Mouse (Mus musculus) CD4-positive, CD25-positive, alpha-beta regulatory T cell, adult 4 months (primary cell): ENCODE results near the gene 4933417A18Rik. TPM values are rescaled to one million over a fixed set of nuclear protein-coding genes. Genes with fewer than 3 reads are reported as not detected.
"Not testable (repeated sequence)": the region's sequence is repeated elsewhere in the genome, so short reads cannot be mapped to it uniquely, and the experiment has no call there.

Experiments used
- ATAC-seq: one replicate; pipeline ENCODE4 v1.8.0; 2017
- polyA plus RNA-seq, 2 experiments: library from polyadenylated mRNA; unstranded; fragments of 100-300 nt; shearing (Covaris generic); gene quantifications; one replicate each; pipeline ENCODE4 v1.2.1; 2017

The 4933417A18Rik gene
- polyA plus RNA-seq, 2 experiments from 2014 or later: not detected

- no peak for ATAC-seq
Observed at GRCm38 (mm10) chr13:34976116-34976515, 51.9 kb downstream of the 4933417A18Rik start.

- no peak for ATAC-seq
Observed at GRCm38 (mm10) chr13:34977410-34977809, 53.2 kb downstream of the 4933417A18Rik start.

GRCm38 (mm10) chr13:34978635-34979034 is 54.4 kb downstream of the 4933417A18Rik start:
- not testable (repeated sequence) for ATAC-seq

GRCm38 (mm10) chr13:34983479-34983878 is 59.3 kb downstream of the 4933417A18Rik start:
- not testable (repeated sequence) for ATAC-seq

GRCm38 (mm10) chr13:34991581-34992273 is 67.5 kb downstream of the 4933417A18Rik start:
- no peak for ATAC-seq

- no peak for ATAC-seq
Observed at GRCm38 (mm10) chr13:34993085-34993484, 68.9 kb downstream of the 4933417A18Rik start.

GRCm38 (mm10) chr13:34993595-34993982 is 69.4 kb downstream of the 4933417A18Rik start:
- ATAC-seq: peak; percentile 58

GRCm38 (mm10) chr13:34993983-34994811 is 70.0 kb downstream of the 4933417A18Rik start:
- peak; percentile 91 for ATAC-seq

- no peak for ATAC-seq
Observed at GRCm38 (mm10) chr13:34995925-34996324, 71.7 kb downstream of the 4933417A18Rik start.

Other genes starting within 250 kb of the 4933417A18Rik start
- not detected for gene Fam50b, start 189.6 kb upstream of the 4933417A18Rik start, polyA plus RNA-seq
- 100 to 1,000 TPM in 1 of 2 experiments, 10 to 100 TPM in 1; 84.7 to 111 TPM for gene Prpf4b, start 49.1 kb upstream of the 4933417A18Rik start, polyA plus RNA-seq
- under 1 TPM in 1 of 2 experiments, not detected in 1; 0.56 TPM for gene Fam217a, start 99 bp upstream of the 4933417A18Rik start, polyA plus RNA-seq
- gene Eci3, start 39.4 kb downstream of the 4933417A18Rik start, polyA plus RNA-seq: under 1 TPM in 1 of 2 experiments, not detected in 1; 0.35 TPM
- gene Eci2, start 102.7 kb downstream of the 4933417A18Rik start, polyA plus RNA-seq: 10 to 100 TPM; 81.0 to 95.7 TPM